Mouse (Mus musculus) WW6 (cell line): ENCODE data around the gene Plk5.
"Not testable (repeated sequence)": the region's sequence is repeated elsewhere in the genome, so short reads cannot be mapped to it uniquely, and the experiment has no call there.

Experiments
- DNase-seq: peaks from one replicate; pipeline ENCODE4 v3.0.0-alpha.2; 2013; ENCODE audit warnings: low read depth, low spot score

Gene Plk5

GRCm38 (mm10) chr10:80331636-80332524 is 24.4 kb upstream of the Plk5 start:
- DNase-seq, result no peak

- DNase-seq, result no peak
Measured at GRCm38 (mm10) chr10:80332525-80332989, 23.7 kb upstream of the Plk5 start.

- DNase-seq, result no peak
Measured at GRCm38 (mm10) chr10:80336263-80336662, 20.0 kb upstream of the Plk5 start.

GRCm38 (mm10) chr10:80339941-80340750 is 16.1 kb upstream of the Plk5 start:
- peak; percentile 66 for DNase-seq

GRCm38 (mm10) chr10:80341026-80341425 is 15.2 kb upstream of the Plk5 start:
- DNase-seq, result no peak

GRCm38 (mm10) chr10:80341491-80342304 is 14.6 kb upstream of the Plk5 start:
- no peak for DNase-seq

GRCm38 (mm10) chr10:80342305-80342748 is 13.9 kb upstream of the Plk5 start:
- DNase-seq, result peak; percentile 52

GRCm38 (mm10) chr10:80342749-80343424 is 13.4 kb upstream of the Plk5 start:
- peak; percentile 67 for DNase-seq

- no peak for DNase-seq
Measured at GRCm38 (mm10) chr10:80343425-80343895, 12.8 kb upstream of the Plk5 start.

GRCm38 (mm10) chr10:80344131-80344661 is 12.1 kb upstream of the Plk5 start:
- DNase-seq, result no peak

GRCm38 (mm10) chr10:80345122-80345521 is 11.1 kb upstream of the Plk5 start:
- no peak for DNase-seq

GRCm38 (mm10) chr10:80345929-80346328 is 10.3 kb upstream of the Plk5 start:
- not testable (repeated sequence) for DNase-seq

- DNase-seq, result no peak
Measured at GRCm38 (mm10) chr10:80347514-80347967, 8.7 kb upstream of the Plk5 start.

- DNase-seq, result no peak
Measured at GRCm38 (mm10) chr10:80348244-80348781, 7.9 kb upstream of the Plk5 start, which contains the start of gene Adamtsl5. Gene Adamtsl5 (minus strand): TSS chr10:80348412.

GRCm38 (mm10) chr10:80348981-80349380 is 7.3 kb upstream of the Plk5 start:
- no peak for DNase-seq

- peak; percentile 76 for DNase-seq
Measured at GRCm38 (mm10) chr10:80350292-80350691, 6.0 kb upstream of the Plk5 start.

- no peak for DNase-seq
Measured at GRCm38 (mm10) chr10:80351896-80352295, 4.4 kb upstream of the Plk5 start.

GRCm38 (mm10) chr10:80352727-80353126 is 3.5 kb upstream of the Plk5 start:
- no peak for DNase-seq

- no peak for DNase-seq
Measured at GRCm38 (mm10) chr10:80355431-80355830, 828 bp upstream of the Plk5 start.

- no peak for DNase-seq
Measured at GRCm38 (mm10) chr10:80356737-80357136, 478 bp downstream of the Plk5 start.
